Mouse (Mus musculus): Measurements from ENCODE around the gene Obsl1. TPM values are rescaled to one million over a fixed set of nuclear protein-coding genes. Genes with fewer than 3 reads are reported as not detected.

The Obsl1 gene
- total RNA-seq, 2 experiments from 2014 or later, result 241 to 242 TPM

DNA sequence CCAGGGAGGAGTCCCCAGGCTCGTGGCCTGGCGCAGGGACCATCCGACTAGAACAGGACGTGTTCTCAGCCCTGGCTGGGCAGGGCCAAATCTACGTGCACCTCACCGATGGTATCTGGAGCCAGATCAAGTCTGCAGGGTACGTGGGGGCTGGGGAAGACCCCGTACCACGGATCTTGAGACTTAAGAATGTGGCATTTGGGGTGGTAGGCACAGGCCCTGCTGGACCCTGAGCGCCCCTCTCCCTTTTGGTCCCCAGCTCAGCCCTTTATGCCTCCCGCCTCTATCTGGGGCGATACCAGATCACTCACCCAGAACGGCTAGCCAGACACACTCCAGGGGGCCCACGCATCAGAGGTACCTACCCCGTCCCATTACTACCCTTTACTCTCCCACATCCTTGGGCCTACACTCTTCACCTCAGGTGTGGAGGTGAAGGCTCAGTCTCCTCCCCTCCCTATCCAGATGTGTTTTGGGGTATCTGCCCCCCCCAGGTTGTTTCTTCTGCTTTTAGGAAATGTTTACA lies 64.7 kb downstream of the Obsl1 start:
- no peak for DNase-seq (ENCODE audit: low spot score in 2 of 2)

DNA sequence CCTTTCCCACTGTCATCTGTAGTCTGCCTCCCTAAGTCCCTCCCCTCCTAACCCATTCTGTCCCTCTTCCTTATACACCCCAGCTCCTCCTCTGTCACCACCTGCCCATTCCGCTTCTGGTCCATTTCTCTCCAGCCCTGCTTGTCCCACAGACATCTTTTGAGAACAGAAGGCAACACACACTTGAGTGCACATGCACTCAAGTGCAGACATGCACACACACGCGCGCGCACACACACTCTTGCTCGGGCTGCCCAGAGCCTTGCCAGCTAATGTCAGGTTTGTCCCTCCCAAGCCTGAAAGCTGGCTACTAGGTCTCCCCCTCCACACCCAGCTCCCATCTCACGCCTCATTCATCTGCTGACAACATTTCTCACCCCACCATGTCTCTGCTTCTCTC lies 65.6 kb downstream of the Obsl1 start:
- no peak for DNase-seq (ENCODE audit: low spot score in 2 of 2)

DNA sequence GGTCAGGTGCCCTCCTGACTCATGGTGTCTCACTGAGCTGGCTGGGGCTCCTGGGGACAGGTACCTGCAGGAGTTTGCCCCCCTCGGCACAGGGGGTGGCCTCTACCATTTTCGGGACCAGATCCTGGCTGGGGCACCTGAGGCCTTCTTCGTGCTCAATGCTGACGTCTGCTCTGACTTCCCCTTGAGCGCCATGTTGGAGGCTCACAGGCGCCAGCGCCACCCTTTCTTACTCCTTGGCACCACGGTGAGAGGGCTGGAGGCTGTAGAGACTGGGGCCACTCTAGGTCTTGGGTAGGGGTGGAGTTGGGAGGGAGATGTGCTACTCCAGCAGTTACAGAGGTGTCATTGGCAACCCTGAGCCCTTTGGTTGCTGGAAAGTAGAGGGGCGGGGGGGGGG lies 67.5 kb downstream of the Obsl1 start:
- DNase-seq (ENCODE audit: low spot score in 2 of 2), result no peak

DNA sequence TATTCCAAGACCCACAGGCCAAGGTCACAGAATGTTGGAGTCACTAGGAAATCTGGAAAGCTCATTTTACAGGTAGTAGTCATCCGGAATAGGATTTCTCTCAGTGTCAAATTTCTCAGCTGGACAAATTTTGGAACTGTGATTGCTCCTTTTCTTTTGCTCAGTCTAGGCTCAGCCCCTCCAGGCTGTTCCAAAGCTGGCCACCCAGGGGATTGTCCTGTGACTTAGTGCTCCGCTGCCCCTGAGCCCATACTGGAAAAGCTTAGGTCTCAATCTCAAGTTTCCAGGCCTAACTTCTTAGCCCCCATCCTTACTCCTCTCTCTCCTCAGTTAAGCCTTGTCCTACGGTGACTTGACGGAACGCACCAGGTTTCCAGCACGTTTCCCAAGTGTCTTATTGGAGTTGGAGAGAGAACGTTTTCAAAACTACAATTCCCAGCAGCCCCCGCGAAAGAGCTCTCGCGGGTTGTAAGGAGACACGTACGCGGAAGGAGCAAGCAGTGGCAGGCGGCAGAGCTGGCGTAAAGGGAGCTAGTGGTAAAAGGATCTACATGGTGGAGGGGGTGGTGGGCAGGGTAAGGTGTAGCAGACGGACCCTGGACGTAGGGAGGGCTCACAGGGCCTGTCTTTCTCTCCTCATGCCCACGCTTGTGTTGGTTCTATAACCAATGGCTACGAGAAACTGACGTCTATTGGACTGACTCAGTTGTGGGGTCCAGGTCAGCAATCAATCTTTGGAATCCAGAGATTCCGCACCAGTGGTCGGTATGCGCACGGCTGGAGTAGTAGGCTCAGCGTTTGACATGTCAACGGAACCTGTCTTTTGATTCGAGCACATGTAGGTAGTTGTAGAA lies 70.5 kb downstream of the Obsl1 start, which contains the start of gene Gmppa:
Gene Gmppa, plus strand, starts transcription at position 456 of the 854 bp plus-strand sequence.
- DNase-seq (ENCODE audit: low spot score in 2 of 2), result peak in 1 of 2 experiments; percentile 48

Other genes starting within 250 kb of the Obsl1 start
- gene Ptprn, start 241.9 kb downstream of the Obsl1 start, total RNA-seq (2021), result 10 to 100 TPM; 79.8 to 81.3 TPM
- gene Resp18, start 228.0 kb downstream of the Obsl1 start, total RNA-seq (2021), result 100 to 1,000 TPM; 138 to 152 TPM
- gene Dnpep, start 188.5 kb downstream of the Obsl1 start, total RNA-seq (2021), result 100 to 1,000 TPM; 106 to 113 TPM
- gene Des, start 146.1 kb downstream of the Obsl1 start, total RNA-seq (2021), result 10 to 100 TPM; 40.5 to 78.8 TPM
- 10 to 100 TPM; 32.4 to 33.7 TPM for gene Speg, start 131.2 kb downstream of the Obsl1 start, total RNA-seq (2021)
- gene Gmppa, start 70.5 kb downstream of the Obsl1 start, total RNA-seq (2021), result 10 to 100 TPM; 71.3 to 82.4 TPM
- gene Asic4, start 56.0 kb downstream of the Obsl1 start, total RNA-seq (2021), result 10 to 100 TPM; 10.4 to 11.9 TPM
- gene Chpf, start 27.1 kb downstream of the Obsl1 start, total RNA-seq (2021), result 10 to 100 TPM; 60.3 to 62.6 TPM
- 1 to 10 TPM; 4.0 to 5.0 TPM for gene Tmem198, start 26.9 kb downstream of the Obsl1 start, total RNA-seq (2021)
- 10 to 100 TPM; 71.4 to 80.6 TPM for gene Inha, start 625 bp upstream of the Obsl1 start, total RNA-seq (2021)
- gene Stk11ip, start 15.1 kb upstream of the Obsl1 start, total RNA-seq (2021), result 10 to 100 TPM; 38.1 to 38.4 TPM
- 100 to 1,000 TPM; 136 to 143 TPM for gene Slc4a3, start 39.8 kb upstream of the Obsl1 start, total RNA-seq (2021)

Measured in adrenal gland, postnatal 4 days (tissue).